In the genomic region with DNA sequence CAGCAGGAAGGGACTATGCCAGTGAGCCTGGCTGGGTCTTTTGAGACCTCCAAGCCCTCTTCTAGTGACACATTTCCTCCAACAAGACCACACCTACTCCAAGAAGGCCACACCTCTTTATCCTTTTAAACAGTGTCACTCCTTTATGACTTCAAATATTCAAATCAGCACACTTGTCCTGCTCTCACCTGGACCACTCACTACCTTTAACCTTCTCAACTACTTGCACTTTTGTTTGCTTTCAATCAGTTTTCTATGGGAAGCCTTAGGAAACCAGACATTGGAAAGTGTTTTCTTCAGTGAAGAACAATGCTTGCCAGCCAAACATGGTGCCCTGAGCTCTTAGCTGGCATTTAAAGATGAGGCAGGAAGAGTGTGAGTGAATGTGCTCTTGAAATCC, we compare ENCODE assay signal across 7 mouse cellular contexts. TPM values are rescaled to one million over a fixed set of nuclear protein-coding genes. Genes with fewer than 3 reads are reported as not detected.
DNase-seq lines count a peak whose midpoint lies in the region; ATAC-seq and TF ChIP-seq lines count a peak whose summit lies in the region.

Gene Skp2, minus strand, starts transcription at position 101 of the 400 bp plus-strand sequence.

- no peak within 1 kb of the TSS for H3K9ac ChIP-seq in midbrain, postnatal 0 days (replicated peaks; ENCODE audit: low read length, poor library complexity, severe bottlenecking)
- no peak within 1 kb of the TSS for H3K9ac ChIP-seq in intestine, embryonic 16.5 days (ENCODE audit: low read depth, low read length)
- H3K9ac ChIP-seq in neural tube, embryonic 13.5 days = no peak within 1 kb of the TSS

- no peak within 1 kb of the TSS for H3K27ac ChIP-seq in midbrain, embryonic 10.5 days (replicated peaks)
- H3K27ac ChIP-seq in midbrain, postnatal 0 days (ENCODE audit: low read depth, low read length) = no peak within 1 kb of the TSS
- H3K27ac ChIP-seq in embryonic fibroblast, embryonic 13.5 days (ENCODE audit: insufficient read depth, low read length) = no peak within 1 kb of the TSS
- no peak within 1 kb of the TSS for H3K27ac ChIP-seq in intestine, embryonic 16.5 days (ENCODE audit: low read length)
- no peak within 1 kb of the TSS for H3K27ac ChIP-seq in neural tube, embryonic 13.5 days (replicated peaks)

- no peaks in the 10 kb centered on the region for H3K27me3 ChIP-seq in midbrain, embryonic 10.5 days (ENCODE audit: low read depth, poor library complexity, severe bottlenecking)
- H3K27me3 ChIP-seq in midbrain, postnatal 0 days (ENCODE audit: insufficient read depth, low read length) = no peaks in the 10 kb centered on the region
- no peaks in the 10 kb centered on the region for H3K27me3 ChIP-seq in intestine, embryonic 16.5 days (replicated peaks; ENCODE audit: control insufficient read depth, insufficient read depth, low read length)
- H3K27me3 ChIP-seq in neural tube, embryonic 13.5 days = no peaks in the 10 kb centered on the region

- H3K4me1 ChIP-seq in midbrain, embryonic 10.5 days = no peaks in the 10 kb centered on the region
- no peaks in the 10 kb centered on the region for H3K4me1 ChIP-seq in midbrain, postnatal 0 days (ENCODE audit: insufficient read depth, low read length)
- H3K4me1 ChIP-seq in embryonic fibroblast, embryonic 13.5 days (ENCODE audit: control insufficient read depth, insufficient read depth, low read length) = no peaks in the 10 kb centered on the region
- no peaks in the 10 kb centered on the region for H3K4me1 ChIP-seq in intestine, embryonic 16.5 days (ENCODE audit: control insufficient read depth, insufficient read depth, low read length)
- no peaks in the 10 kb centered on the region for H3K4me1 ChIP-seq in neural tube, embryonic 13.5 days (replicated peaks)

- H3K9me3 ChIP-seq in midbrain, embryonic 10.5 days (replicated peaks) = no peaks in the 10 kb centered on the region
- no peaks in the 10 kb centered on the region for H3K9me3 ChIP-seq in midbrain, postnatal 0 days (ENCODE audit: low read length)
- no peaks in the 10 kb centered on the region for H3K9me3 ChIP-seq in intestine, embryonic 16.5 days (ENCODE audit: control insufficient read depth, low read length)
- H3K9me3 ChIP-seq in neural tube, embryonic 13.5 days = no peaks in the 10 kb centered on the region

- intact Hi-C loops in left cerebral cortex, postnatal 4 days (cut with DNase I) = no loop called here

- H3K36me3 ChIP-seq in midbrain, embryonic 10.5 days = peaks cover 59% of the 10 kb centered on the region
- H3K36me3 ChIP-seq in midbrain, postnatal 0 days (ENCODE audit: insufficient read depth, low read length) = peaks cover 18% of the 10 kb centered on the region; the same call in 1 of the 2 replicates
- no peaks in the 10 kb centered on the region; the same call in 1 of the 2 replicates for H3K36me3 ChIP-seq in intestine, embryonic 16.5 days (ENCODE audit: control insufficient read depth, insufficient read depth, low read length)
- peaks cover 60% of the 10 kb centered on the region for H3K36me3 ChIP-seq in neural tube, embryonic 13.5 days

- no peak for TF ChIP-seq CTCF in midbrain, postnatal 0 days (IDR thresholded peaks at IDR 0.05)
- no peak for TF ChIP-seq CTCF in embryonic fibroblast, embryonic 13.5 days (IDR thresholded peaks at IDR 0.05; ENCODE audit: borderline replicate concordance, insufficient read depth, low read length)

- H3K4me3 ChIP-seq in midbrain, embryonic 10.5 days = no peak within 1 kb of the TSS
- H3K4me3 ChIP-seq in midbrain, postnatal 0 days (ENCODE audit: low read depth, low read length) = no peak within 1 kb of the TSS
- no peak within 1 kb of the TSS for H3K4me3 ChIP-seq in embryonic fibroblast, embryonic 13.5 days (ENCODE audit: insufficient read depth, low read length)
- H3K4me3 ChIP-seq in intestine, embryonic 16.5 days (ENCODE audit: low read length) = no peak within 1 kb of the TSS
- H3K4me3 ChIP-seq in neural tube, embryonic 13.5 days = no peak within 1 kb of the TSS

- ATAC-seq in midbrain, postnatal 0 days (ENCODE audit: low FRiP score) = no peak
- no peak for ATAC-seq in intestine, embryonic 16.5 days
- ATAC-seq in neural tube, embryonic 13.5 days (ENCODE audit: low read depth) = no peak
- ATAC-seq in activated CD4-positive, CD25-positive, alpha-beta regulatory T cell, adult 4 months = no peak

- DNase-seq in midbrain, embryonic 10.5 days (ENCODE audit: low spot score) = no peak
- DNase-seq in midbrain, postnatal 0 days (ENCODE audit: low spot score) = no peak
- no peak for DNase-seq in left cerebral cortex, postnatal 4 days

- H3K4me2 ChIP-seq in midbrain, postnatal 0 days (ENCODE audit: low read depth, low read length, poor library complexity, severe bottlenecking) = no peak within 1 kb of the TSS
- H3K4me2 ChIP-seq in intestine, embryonic 16.5 days (ENCODE audit: low read depth, low read length) = no peak within 1 kb of the TSS
- no peak within 1 kb of the TSS for H3K4me2 ChIP-seq in neural tube, embryonic 13.5 days

- TF ChIP-seq POLR2A in embryonic fibroblast, embryonic 13.5 days (IDR thresholded peaks at IDR 0.05; ENCODE audit: low read depth, low read length) = no peak

RNA-seq across cellular contexts. Expression of gene Skp2, which starts in this region (rescaled TPM):
- polyA plus RNA-seq in midbrain, embryonic 10.5 days (2016; fragmentation: Nextera tagmentation; extraction: Ambion mirVana) = 111 and 119 TPM in 2 replicates
- total RNA-seq in midbrain, postnatal 0 days (2014; rRNA removed) = 7.7 and 9.3 TPM in 2 replicates
- 7.8 and 7.9 TPM in 2 replicates for polyA plus RNA-seq in midbrain, postnatal 0 days (2015; fragmentation: Nextera tagmentation; extraction: Ambion mirVana)
- 19.0 and 22.1 TPM in 2 replicates for polyA plus RNA-seq in embryonic fibroblast, embryonic 13.5 days (2011; ENCODE audit: insufficient read length, low read depth, missing spikeins)
- 43.5 and 47.8 TPM in 2 replicates for polyA plus RNA-seq in intestine, embryonic 16.5 days (2015; fragmentation: Nextera tagmentation; extraction: Ambion mirVana)
- polyA plus RNA-seq in neural tube, embryonic 13.5 days (2015; fragmentation: Nextera tagmentation; extraction: Ambion mirVana) = 22.4 and 25.7 TPM in 2 replicates
- total RNA-seq in left cerebral cortex, postnatal 4 days (2021) = 10 to 100 TPM in 1 of 2 experiments, 1 to 10 TPM in 1; 9.6 to 11.8 TPM
- polyA plus RNA-seq in activated CD4-positive, CD25-positive, alpha-beta regulatory T cell, adult 4 months (2017; shearing (Covaris generic)) = 1 to 10 TPM; 5.9 to 6.0 TPM
